Mouse (Mus musculus) E14TG2a.4 (cell line): Measurements from ENCODE around the gene Nop2.

ENCODE experiments used
- CTCF ChIP-seq: conservative IDR thresholded peaks from 2 replicates; pipeline ENCODE4 v1.5.1; 2014; ENCODE audit warnings: low read length
- POU5F1 ChIP-seq: IDR thresholded peaks from 2 replicates; pipeline ENCODE4 v1.6.1; 2014; ENCODE audit warnings: low read length, borderline replicate concordance

- TF ChIP-seq CTCF = no peak
- TF ChIP-seq POU5F1 = no peak
Observed at GRCm38 (mm10) chr6:125163801-125164657, 32.3 kb downstream of the Nop2 start.
